Mouse (Mus musculus): ENCODE measurements around the gene Sstr2. TPM values are rescaled to one million over a fixed set of nuclear protein-coding genes. Genes with fewer than 3 reads are reported as not detected.

The Sstr2 gene
- polyA plus RNA-seq, 1 experiment from 2014 or later = 30.4 TPM

DNA sequence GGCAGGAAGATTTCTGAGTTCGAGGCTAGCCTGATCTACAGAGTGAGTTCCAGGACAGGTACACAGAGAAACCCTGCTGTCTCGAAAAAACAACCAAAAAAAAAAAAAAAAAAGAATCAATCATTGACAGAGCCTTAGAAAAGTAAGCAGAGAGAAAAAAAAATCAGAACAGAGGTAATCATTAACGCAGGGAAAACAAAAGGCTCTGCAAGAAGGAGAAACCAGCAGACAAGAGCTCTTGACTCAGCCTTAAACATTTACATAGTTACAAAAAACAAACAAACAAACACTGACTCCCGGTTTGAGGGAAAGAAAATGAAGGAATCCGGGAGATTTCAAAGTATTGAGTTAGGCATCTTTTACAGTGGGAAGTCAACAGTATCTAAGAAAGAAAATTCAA is 9.6 kb upstream of the Sstr2 start:
- 78% methylated on average over 5 of the region's 5 CpGs for WGBS
- no peak overlapping the region for H3K27ac ChIP-seq
- H3K4me1 ChIP-seq (replicated peaks) = peaks cover 31% of the 10 kb centered on the region
- H3K9me3 ChIP-seq = peaks cover 11% of the 10 kb centered on the region
- no peaks in the 10 kb centered on the region for H3K27me3 ChIP-seq (ENCODE audit: insufficient read depth, poor library complexity, severe bottlenecking)
- H3K36me3 ChIP-seq = no peaks in the 10 kb centered on the region
- no peak for DNase-seq (ENCODE audit: low spot score)
- H3K4me3 ChIP-seq = no peak overlapping the region

DNA sequence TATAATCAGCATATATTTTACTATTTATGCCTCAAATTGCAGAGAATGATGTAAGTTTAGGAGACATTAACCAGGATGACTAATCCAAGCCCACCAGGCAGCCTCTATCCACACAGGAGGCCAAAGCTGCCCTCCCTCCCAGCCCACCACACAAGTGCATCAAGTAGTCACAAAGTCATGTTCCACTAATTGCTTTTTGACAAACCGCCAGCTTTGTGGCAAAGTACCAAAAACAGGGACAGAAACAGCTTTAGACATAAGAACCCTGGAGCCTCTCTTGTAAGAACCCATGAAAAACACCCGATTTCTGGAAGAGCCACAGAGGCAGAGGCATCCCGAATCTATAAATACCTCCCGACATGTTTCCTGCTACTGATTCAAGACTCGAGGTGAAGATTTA is 8.9 kb upstream of the Sstr2 start:
- no peak for DNase-seq (ENCODE audit: low spot score)
- Histone ChIP-seq H3K27me3 (ENCODE audit: insufficient read depth, poor library complexity, severe bottlenecking) (no peaks in the 10 kb centered on the region), H3K4me3 (no peak overlapping the region), H3K9me3 (peaks cover 11% of the 10 kb centered on the region), H3K36me3 (no peaks in the 10 kb centered on the region), H3K27ac (peak overlapping the region; percentile 89; the same call in 1 of the 2 replicates), H3K4me1 (replicated peaks) (peaks cover 32% of the 10 kb centered on the region)
- WGBS = 89% methylated on average over 5 of the region's 5 CpGs

DNA sequence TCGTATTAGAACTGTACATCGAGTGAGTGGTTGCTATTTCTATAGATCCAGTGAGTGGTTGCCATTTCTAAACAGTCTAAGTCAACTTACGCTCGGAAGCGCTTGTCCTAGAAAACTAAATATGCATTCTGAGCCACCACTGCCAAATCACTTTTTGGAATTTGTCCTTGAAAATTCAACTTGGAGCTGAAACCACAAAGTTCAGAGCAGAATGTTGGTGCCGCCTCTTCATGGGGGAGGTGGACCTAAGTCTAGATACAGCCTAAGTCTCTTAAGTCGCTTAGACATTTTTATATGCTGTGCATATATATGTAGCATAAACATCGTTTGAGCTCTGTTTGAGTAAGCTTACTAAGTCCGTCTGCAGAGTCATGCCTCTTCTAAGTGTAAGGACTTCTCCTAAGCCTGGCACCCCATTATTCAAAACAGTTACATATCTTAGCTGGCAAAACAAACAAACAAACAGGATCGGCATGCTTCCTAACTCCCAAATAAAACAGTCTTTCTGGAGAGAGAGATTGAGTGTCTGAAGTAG is 8.0 kb upstream of the Sstr2 start:
- no peak for DNase-seq (ENCODE audit: low spot score)
- H3K4me3 ChIP-seq = no peak overlapping the region
- WGBS = 89% methylated on average over 10 of the region's 10 CpGs
- peaks cover 32% of the 10 kb centered on the region for H3K4me1 ChIP-seq (replicated peaks)
- H3K27ac ChIP-seq = peak overlapping the region; percentile 89
- no peaks in the 10 kb centered on the region for H3K36me3 ChIP-seq
- peaks cover 8% of the 10 kb centered on the region; the same call in 1 of the 2 replicates for H3K27me3 ChIP-seq (ENCODE audit: insufficient read depth, poor library complexity, severe bottlenecking)
- peaks cover 8% of the 10 kb centered on the region for H3K9me3 ChIP-seq

DNA sequence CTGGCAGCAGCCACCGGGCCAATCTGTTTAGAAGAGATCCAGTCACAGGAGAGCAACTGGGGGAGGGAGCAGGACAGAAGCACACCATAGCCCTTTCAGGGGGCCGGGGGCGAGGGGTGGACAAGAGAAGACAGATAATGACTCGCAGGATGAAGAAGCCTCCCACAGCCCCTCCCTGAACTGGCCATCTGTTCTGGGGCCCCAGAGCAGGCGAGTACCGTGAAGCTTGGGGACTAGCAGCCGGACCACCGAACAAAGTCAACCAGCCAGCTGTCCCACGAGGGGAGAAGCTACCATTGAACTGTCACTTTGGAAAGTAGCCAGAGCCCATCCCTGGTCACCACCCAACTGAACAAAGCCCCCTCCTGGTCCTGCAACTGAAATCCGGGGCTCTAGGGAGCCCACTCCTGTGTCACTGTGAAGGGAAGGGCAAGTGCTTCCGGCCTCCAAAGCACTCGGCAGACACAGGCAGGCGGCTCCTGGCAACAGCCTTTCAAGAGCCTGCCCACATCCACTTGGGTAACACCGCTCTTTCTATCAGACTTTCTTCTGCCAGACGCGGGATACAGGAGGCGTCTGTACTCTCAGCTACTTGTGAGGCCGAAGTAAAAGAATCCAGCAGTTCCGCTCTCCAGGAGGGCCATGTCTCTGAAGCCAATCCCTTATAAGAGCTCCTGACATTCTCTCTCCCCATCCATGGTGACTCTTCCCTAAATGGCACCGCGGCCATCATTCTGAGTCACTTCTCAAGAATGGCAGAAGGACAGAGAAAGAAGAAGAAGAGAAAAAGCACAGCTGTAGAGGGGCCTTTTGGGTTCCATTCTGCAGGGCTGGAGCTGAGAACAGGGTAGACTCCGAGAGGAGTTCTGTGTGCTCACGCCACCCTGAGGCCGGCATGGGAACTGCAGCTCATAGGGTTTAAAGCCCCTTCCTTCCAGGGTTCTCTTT is 7.2 kb upstream of the Sstr2 start:
- Histone ChIP-seq H3K36me3 (no peaks in the 10 kb centered on the region), H3K4me1 (replicated peaks) (peaks cover 39% of the 10 kb centered on the region), H3K9me3 (peaks cover 3% of the 10 kb centered on the region; the same call in 1 of the 2 replicates), H3K4me3 (peak overlapping the region; percentile 27), H3K27ac (peak overlapping the region; percentile 89), H3K27me3 (ENCODE audit: insufficient read depth, poor library complexity, severe bottlenecking) (peaks cover 11% of the 10 kb centered on the region; the same call in 1 of the 2 replicates)
- peak; percentile 82 for DNase-seq (ENCODE audit: low spot score)
- WGBS = 12% methylated on average over 24 of the region's 24 CpGs

DNA sequence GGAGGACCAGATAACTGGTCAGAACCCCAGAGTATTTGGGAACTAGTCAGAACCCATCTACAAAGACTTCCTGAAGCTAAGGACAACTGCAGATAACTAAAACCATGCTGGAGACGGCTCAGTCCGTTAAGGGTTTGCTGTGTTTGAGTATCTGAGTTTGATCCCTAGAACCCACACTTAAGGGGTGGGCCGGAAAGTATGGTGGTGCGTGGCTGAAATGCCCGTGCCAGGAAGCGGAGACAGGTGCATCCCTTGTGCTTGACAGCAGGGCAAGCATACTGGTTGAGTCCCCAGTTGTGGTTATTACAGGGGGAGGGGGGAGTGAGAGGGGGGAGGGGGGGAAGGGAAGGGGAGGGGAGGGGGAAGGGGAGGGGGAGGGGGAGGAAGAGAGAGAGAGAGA is 4.7 kb upstream of the Sstr2 start:
- Histone ChIP-seq H3K27me3 (ENCODE audit: insufficient read depth, poor library complexity, severe bottlenecking) (peaks cover 30% of the 10 kb centered on the region), H3K4me1 (replicated peaks) (peaks cover 65% of the 10 kb centered on the region), H3K36me3 (no peaks in the 10 kb centered on the region), H3K9me3 (no peaks in the 10 kb centered on the region), H3K27ac (peak overlapping the region; percentile 25; the same call in 1 of the 2 replicates), H3K4me3 (no peak overlapping the region)
- DNase-seq (ENCODE audit: low spot score) = no peak
- 86% methylated on average over 6 of the region's 6 CpGs for WGBS

DNA sequence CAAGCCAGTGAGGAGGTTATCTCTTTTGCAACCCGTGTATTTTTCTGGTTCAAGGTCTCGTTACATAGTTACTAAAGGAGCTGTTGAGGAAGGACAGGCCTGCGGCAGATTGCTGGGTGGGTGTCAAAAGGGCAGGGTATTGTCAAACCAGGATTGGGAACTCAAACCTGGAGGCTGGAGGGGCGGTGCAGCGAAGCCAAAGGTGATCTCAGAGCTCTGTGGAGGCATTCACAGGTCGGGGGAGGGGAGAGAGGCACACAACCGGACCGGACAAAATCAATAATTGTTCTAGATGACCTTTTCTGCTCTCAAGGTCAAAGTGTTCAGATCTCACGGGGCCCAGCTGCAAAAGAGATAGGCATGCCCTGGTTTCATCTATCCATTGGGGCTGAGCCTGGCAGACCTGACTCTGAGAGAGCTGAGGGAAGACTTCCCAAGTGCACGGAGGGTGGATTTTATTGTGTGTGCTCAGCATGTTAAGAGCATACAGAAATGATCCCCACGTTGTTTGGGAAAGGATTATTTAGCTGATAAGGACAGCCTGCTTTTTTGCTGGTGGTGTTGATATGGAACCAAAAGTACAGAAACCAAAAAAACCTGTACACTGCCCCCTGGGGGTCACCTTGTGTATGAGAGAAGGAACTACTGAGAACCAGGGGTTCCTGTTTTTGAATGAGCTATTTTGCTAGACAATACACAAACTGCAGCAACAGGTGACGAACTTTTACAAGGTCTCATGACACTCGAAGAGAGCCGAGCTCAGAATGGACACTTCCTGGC is 1.8 kb upstream of the Sstr2 start:
- Histone ChIP-seq H3K9me3 (no peaks in the 10 kb centered on the region), H3K27me3 (ENCODE audit: insufficient read depth, poor library complexity, severe bottlenecking) (peaks cover 56% of the 10 kb centered on the region), H3K4me1 (replicated peaks) (peaks cover 75% of the 10 kb centered on the region), H3K4me3 (peak overlapping the region; percentile 65; the same call in 1 of the 2 replicates), H3K36me3 (no peaks in the 10 kb centered on the region), H3K27ac (peak overlapping the region; percentile 82)
- DNase-seq (ENCODE audit: low spot score) = peak; percentile 67
- 34% methylated on average over 14 of the region's 14 CpGs for WGBS

DNA sequence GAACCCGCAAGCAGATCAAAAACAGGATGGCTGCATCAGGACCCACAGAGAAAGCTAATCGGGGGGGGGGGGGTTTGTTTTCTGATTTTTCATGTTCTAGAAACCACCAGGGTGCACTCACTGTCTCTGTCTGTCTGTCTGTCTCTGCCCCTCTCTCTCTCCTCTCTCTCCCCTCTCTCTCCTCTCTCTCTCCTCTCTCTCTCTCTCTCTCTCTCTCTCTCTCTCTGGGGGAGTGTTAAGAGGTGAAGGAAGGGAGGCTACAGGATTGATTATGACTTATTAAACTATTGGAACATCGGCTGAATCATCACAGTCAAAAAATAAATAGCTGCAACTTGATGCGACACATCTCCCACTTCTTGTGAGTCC is 855 bp upstream of the Sstr2 start:
- Histone ChIP-seq H3K4me3 (peak overlapping the region; percentile 65), H3K4me1 (replicated peaks) (peaks cover 76% of the 10 kb centered on the region), H3K9me3 (no peaks in the 10 kb centered on the region), H3K27me3 (ENCODE audit: insufficient read depth, poor library complexity, severe bottlenecking) (peaks cover 56% of the 10 kb centered on the region), H3K27ac (peak overlapping the region; percentile 82), H3K36me3 (no peaks in the 10 kb centered on the region)
- 25% methylated on average over 4 of the region's 4 CpGs for WGBS
- DNase-seq (ENCODE audit: low spot score) = no peak

DNA sequence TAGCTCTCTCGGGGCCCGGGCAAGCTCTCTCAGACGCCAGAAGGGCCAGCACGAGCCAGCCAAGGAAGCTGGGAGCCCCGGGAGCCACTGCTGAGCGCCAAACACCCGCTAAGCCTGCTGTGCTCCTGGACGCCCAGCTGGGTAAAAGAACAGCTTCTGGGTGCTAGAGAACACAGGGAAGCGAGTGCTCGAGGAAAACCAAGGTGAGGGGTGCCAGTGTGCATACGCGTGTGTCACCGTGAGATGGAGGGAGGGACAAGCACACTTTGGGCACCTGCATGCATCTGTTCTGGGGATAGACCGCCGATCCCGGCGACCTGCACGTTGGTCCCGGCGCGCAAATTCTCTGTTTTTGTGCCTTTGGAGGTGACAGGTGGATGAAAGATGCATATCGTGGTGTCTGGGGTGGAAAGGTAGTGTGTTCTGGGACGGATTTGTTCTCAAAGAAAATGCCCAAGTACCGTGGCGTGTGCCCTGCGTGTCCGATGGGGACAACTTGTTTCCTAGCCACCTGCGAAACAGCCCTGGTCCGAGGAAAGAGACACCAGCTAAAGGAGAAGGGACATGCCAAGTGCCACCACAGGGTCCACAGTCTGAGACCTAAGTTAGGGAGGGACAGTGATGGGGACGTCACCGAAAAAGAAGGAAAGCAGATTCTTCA is 408 bp downstream of the Sstr2 start:
- Histone ChIP-seq H3K9me3 (no peaks in the 10 kb centered on the region), H3K4me1 (replicated peaks) (peaks cover 63% of the 10 kb centered on the region), H3K36me3 (peaks cover 11% of the 10 kb centered on the region), H3K27ac (peak overlapping the region; percentile 82), H3K4me3 (peak overlapping the region; percentile 65), H3K27me3 (ENCODE audit: insufficient read depth, poor library complexity, severe bottlenecking) (peaks cover 56% of the 10 kb centered on the region)
- peak; percentile 20 for DNase-seq (ENCODE audit: low spot score)
- WGBS = 3% methylated on average over 31 of the region's 31 CpGs

DNA sequence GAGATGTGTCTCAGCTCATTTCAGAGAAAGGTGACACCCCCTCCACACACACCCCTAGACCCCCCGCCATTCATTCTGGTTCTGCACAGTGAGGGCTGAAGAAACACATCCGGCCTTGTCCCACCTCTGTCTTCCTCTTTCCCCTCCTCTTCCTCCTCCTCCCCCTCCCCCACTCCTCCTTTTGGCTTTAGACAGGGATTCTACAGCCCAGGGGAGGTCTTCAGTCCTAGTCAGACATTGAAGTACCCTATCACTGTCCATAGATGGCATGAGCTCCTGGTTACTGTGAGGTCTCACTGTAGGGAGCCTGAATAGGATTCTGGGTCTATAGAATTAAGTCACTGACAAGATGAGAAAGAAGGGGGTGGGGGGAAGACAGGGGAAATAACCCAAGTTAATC is 1.9 kb downstream of the Sstr2 start:
- DNase-seq (ENCODE audit: low spot score) = no peak
- no peaks in the 10 kb centered on the region for H3K9me3 ChIP-seq
- peak overlapping the region; percentile 65; the same call in 1 of the 2 replicates for H3K4me3 ChIP-seq
- 53% methylated on average over 2 of the region's 2 CpGs for WGBS
- H3K27ac ChIP-seq = no peak overlapping the region
- peaks cover 21% of the 10 kb centered on the region for H3K36me3 ChIP-seq
- peaks cover 60% of the 10 kb centered on the region for H3K4me1 ChIP-seq (replicated peaks)
- peaks cover 50% of the 10 kb centered on the region for H3K27me3 ChIP-seq (ENCODE audit: insufficient read depth, poor library complexity, severe bottlenecking)

DNA sequence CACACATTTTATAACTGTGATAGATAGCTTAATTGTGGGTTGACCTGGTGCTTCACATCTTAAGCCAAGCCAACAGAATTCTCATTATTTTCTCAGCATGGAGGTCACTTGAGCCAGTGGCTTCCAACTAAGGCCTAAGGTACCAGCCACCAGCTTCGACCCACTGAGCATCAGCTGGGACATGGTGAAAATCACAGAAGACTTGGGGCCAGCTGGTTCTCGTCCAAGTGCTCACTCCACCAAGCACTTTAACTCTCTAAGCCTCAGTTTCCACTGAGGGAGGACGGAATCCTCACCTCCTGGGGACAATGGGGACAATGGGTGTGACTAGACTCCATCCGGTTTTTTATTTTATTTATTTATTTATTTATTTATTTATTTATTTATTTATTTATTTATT is 2.9 kb downstream of the Sstr2 start:
- no peaks in the 10 kb centered on the region for H3K9me3 ChIP-seq
- H3K36me3 ChIP-seq = peaks cover 21% of the 10 kb centered on the region
- peaks cover 52% of the 10 kb centered on the region for H3K4me1 ChIP-seq (replicated peaks)
- 88% methylated on average over 4 of the region's 4 CpGs for WGBS
- no peak for DNase-seq (ENCODE audit: low spot score)
- H3K27ac ChIP-seq = no peak overlapping the region
- H3K27me3 ChIP-seq (ENCODE audit: insufficient read depth, poor library complexity, severe bottlenecking) = peaks cover 45% of the 10 kb centered on the region
- H3K4me3 ChIP-seq = no peak overlapping the region

DNA sequence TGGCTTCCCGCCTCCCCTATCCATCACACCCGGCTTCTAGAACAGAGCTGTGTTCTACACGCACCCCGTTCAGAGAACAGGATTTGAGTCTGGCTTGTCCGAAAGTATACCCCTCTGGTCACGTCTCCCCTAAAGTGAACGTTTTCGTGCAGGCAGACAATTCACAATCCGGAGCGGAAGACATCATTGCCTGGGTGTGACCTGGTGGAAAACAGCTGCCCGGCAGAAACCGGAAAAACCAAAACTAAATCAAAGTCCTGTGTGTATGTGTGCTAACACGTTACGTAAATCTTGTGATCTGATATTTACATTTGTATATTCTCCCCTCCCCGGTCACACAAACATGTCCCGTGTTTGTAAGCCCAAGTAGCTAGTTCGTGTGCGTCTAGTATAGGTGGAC is 6.3 kb downstream of the Sstr2 start:
- Histone ChIP-seq H3K4me3 (no peak overlapping the region), H3K9me3 (no peaks in the 10 kb centered on the region), H3K27me3 (ENCODE audit: insufficient read depth, poor library complexity, severe bottlenecking) (peaks cover 17% of the 10 kb centered on the region), H3K36me3 (peaks cover 21% of the 10 kb centered on the region), H3K27ac (no peak overlapping the region), H3K4me1 (replicated peaks) (peaks cover 18% of the 10 kb centered on the region)
- 93% methylated on average over 18 of the region's 18 CpGs for WGBS
- DNase-seq (ENCODE audit: low spot score) = no peak

DNA sequence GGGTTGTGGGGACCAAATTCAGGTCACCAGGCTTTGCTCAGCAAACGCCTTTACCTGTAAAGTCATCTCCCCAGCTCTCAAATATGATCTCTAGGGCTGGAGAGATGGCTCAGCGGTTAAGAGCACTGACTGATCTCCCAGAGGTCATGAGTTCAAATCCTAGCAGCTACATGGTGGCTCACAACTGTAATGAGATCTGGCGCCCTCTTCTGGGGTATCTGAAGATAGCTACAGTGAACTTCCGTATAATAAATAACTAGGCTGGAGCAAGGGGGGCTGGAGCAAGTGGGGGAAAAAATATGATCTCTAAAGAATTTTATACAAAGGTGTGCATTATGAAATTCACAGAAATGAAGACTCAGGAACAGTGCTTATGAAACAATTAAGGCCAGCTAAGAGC is 8.6 kb downstream of the Sstr2 start:
- peak; percentile 25 for DNase-seq (ENCODE audit: low spot score)
- 55% methylated on average over 4 of the region's 4 CpGs for WGBS

More for the DNA sequence above, 8.6 kb downstream of the Sstr2 start:
- H3K36me3 ChIP-seq = peaks cover 21% of the 10 kb centered on the region
- H3K4me3 ChIP-seq = no peak overlapping the region
- H3K27me3 ChIP-seq (ENCODE audit: insufficient read depth, poor library complexity, severe bottlenecking) = no peaks in the 10 kb centered on the region; the same call in 1 of the 2 replicates
- H3K9me3 ChIP-seq = no peaks in the 10 kb centered on the region
- H3K27ac ChIP-seq = no peak overlapping the region
- H3K4me1 ChIP-seq (replicated peaks) = 0 out of 2 replicates have a peak, but pooled peaks cover 10% of the 10 kb centered on the region
